Mouse (Mus musculus): ENCODE results near the gene Lrrc25. TPM values are rescaled to one million over a fixed set of nuclear protein-coding genes. Genes with fewer than 3 reads are reported as not detected.
A peak's percentile ranks its signal among the peaks of the same experiment; 100 is the strongest.

Gene Lrrc25
- polyA plus RNA-seq, 1 experiment from 2014 or later: 1.1 TPM

DNA sequence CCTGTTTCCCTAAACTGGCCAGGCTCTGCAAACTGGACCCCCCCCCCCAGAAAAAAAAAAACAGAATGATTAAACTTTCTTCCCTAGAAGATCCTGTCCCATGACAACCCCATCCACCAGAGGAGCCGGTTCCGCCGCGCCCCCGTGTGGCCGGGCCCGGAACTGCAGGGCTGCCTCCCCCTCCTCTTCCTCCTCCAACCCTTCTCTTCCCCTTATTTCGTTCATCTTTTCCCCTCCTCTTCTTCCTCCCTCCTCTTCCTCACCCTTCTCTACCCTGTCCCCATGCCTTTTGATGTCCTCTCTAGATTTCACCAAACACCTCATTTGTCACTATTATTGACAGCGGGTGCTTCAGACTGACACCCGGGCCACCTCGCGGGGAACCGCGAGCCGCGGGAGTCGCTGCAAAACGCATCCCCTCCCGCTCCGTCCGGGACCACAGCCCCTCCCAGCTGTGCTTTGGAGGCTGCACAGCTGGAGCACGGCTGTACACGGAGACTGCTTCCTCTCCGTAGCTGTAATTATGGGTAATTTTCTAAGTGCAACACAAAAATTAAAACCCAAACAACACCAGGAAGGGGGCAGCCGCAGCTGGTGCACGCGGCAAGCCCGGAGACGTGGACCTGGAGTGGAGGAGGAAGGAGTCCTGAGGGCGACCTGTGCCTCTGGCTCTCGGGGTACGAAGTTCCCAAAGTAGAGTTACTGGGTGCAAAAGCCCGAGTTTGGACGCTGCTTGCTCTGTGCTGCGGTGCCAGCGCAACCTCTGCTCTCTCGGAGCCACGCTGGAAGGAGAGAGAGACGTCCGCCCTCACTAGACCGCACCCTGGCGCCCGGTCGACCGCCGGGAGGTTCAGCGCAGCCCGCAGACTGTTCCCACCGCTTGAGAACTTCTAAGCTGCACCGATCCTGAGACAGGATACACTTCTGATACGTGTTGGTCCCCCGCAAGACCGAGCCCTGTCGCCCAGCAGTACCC, 4.9 kb upstream of the Lrrc25 start:
- Histone ChIP-seq H3K9ac (replicated peaks; ENCODE audit: low read depth, low read length) (peak overlapping the region; percentile 46), H3K36me3 (ENCODE audit: control insufficient read depth, insufficient read depth) (no peaks in the 10 kb centered on the region), H3K4me3 (replicated peaks; ENCODE audit: low read length) (peak overlapping the region; percentile 39), H3K9me3 (ENCODE audit: control insufficient read depth, low read length) (no peaks in the 10 kb centered on the region), H3K27ac (ENCODE audit: low read length) (peak overlapping the region; percentile 16; the same call in 1 of the 2 replicates), H3K27me3 (replicated peaks; ENCODE audit: control insufficient read depth, insufficient read depth, low read length) (peaks cover 5% of the 10 kb centered on the region; the same call in 1 of the 2 replicates), H3K4me1 (replicated peaks; ENCODE audit: control insufficient read depth, insufficient read depth, low read length) (peaks cover 48% of the 10 kb centered on the region), H3K4me2 (ENCODE audit: low read length) (peak overlapping the region; percentile 79)
- WGBS: under 1% methylated on average over 54 of the region's 54 CpGs
- ATAC-seq: peak; percentile 10; the same call in 1 of the 2 replicates

- Histone ChIP-seq H3K36me3 (ENCODE audit: control insufficient read depth, insufficient read depth) (no peaks in the 10 kb centered on the region), H3K4me2 (ENCODE audit: low read length) (peak overlapping the region; percentile 79), H3K9ac (replicated peaks; ENCODE audit: low read depth, low read length) (no peak overlapping the region; the same call in 1 of the 2 replicates), H3K4me1 (replicated peaks; ENCODE audit: control insufficient read depth, insufficient read depth, low read length) (peaks cover 46% of the 10 kb centered on the region), H3K27ac (ENCODE audit: low read length) (peak overlapping the region; percentile 16; the same call in 1 of the 2 replicates), H3K9me3 (ENCODE audit: control insufficient read depth, low read length) (no peaks in the 10 kb centered on the region), H3K27me3 (replicated peaks; ENCODE audit: control insufficient read depth, insufficient read depth, low read length) (peaks cover 5% of the 10 kb centered on the region; the same call in 1 of the 2 replicates), H3K4me3 (replicated peaks; ENCODE audit: low read length) (peak overlapping the region; percentile 39)
- no peak for ATAC-seq
- WGBS: 0% methylated on average over 6 of the region's 6 CpGs
Measured at GRCm38 (mm10) chr8:70611849-70612248, 4.1 kb upstream of the Lrrc25 start.

- peaks cover 29% of the 10 kb centered on the region for H3K4me1 ChIP-seq (replicated peaks; ENCODE audit: control insufficient read depth, insufficient read depth, low read length)
- peaks cover 5% of the 10 kb centered on the region; the same call in 1 of the 2 replicates for H3K27me3 ChIP-seq (replicated peaks; ENCODE audit: control insufficient read depth, insufficient read depth, low read length)
- ATAC-seq: no peak
- H3K4me2 ChIP-seq (ENCODE audit: low read length): no peak overlapping the region
- H3K27ac ChIP-seq (ENCODE audit: low read length): no peak overlapping the region
- H3K9me3 ChIP-seq (ENCODE audit: control insufficient read depth, low read length): no peaks in the 10 kb centered on the region
- no peaks in the 10 kb centered on the region for H3K36me3 ChIP-seq (ENCODE audit: control insufficient read depth, insufficient read depth)
- no peak overlapping the region for H3K9ac ChIP-seq (replicated peaks; ENCODE audit: low read depth, low read length)
- no peak overlapping the region for H3K4me3 ChIP-seq (replicated peaks; ENCODE audit: low read length)
- 5% methylated on average over 1 of the region's 1 CpGs for WGBS
Measured at GRCm38 (mm10) chr8:70613763-70614162, 2.2 kb upstream of the Lrrc25 start.

- ATAC-seq: no peak
- Histone ChIP-seq H3K4me3 (replicated peaks; ENCODE audit: low read length) (no peak overlapping the region), H3K4me1 (replicated peaks; ENCODE audit: control insufficient read depth, insufficient read depth, low read length) (peaks cover 22% of the 10 kb centered on the region), H3K9ac (replicated peaks; ENCODE audit: low read depth, low read length) (no peak overlapping the region), H3K27me3 (replicated peaks; ENCODE audit: control insufficient read depth, insufficient read depth, low read length) (no peaks in the 10 kb centered on the region), H3K9me3 (ENCODE audit: control insufficient read depth, low read length) (no peaks in the 10 kb centered on the region), H3K36me3 (ENCODE audit: control insufficient read depth, insufficient read depth) (no peaks in the 10 kb centered on the region), H3K27ac (ENCODE audit: low read length) (no peak overlapping the region), H3K4me2 (ENCODE audit: low read length) (no peak overlapping the region)
- WGBS: 71% methylated on average over 5 of the region's 5 CpGs
Measured at GRCm38 (mm10) chr8:70614469-70614868, 1.5 kb upstream of the Lrrc25 start.

GRCm38 (mm10) chr8:70615281-70615680, 674 bp upstream of the Lrrc25 start:
- Histone ChIP-seq H3K9me3 (ENCODE audit: control insufficient read depth, low read length) (no peaks in the 10 kb centered on the region), H3K36me3 (ENCODE audit: control insufficient read depth, insufficient read depth) (no peaks in the 10 kb centered on the region), H3K9ac (replicated peaks; ENCODE audit: low read depth, low read length) (no peak overlapping the region), H3K27me3 (replicated peaks; ENCODE audit: control insufficient read depth, insufficient read depth, low read length) (no peaks in the 10 kb centered on the region), H3K4me3 (replicated peaks; ENCODE audit: low read length) (no peak overlapping the region), H3K27ac (ENCODE audit: low read length) (no peak overlapping the region), H3K4me2 (ENCODE audit: low read length) (no peak overlapping the region), H3K4me1 (replicated peaks; ENCODE audit: control insufficient read depth, insufficient read depth, low read length) (peaks cover 14% of the 10 kb centered on the region)
- no peak for ATAC-seq
- 87% methylated on average over 8 of the region's 8 CpGs for WGBS

DNA sequence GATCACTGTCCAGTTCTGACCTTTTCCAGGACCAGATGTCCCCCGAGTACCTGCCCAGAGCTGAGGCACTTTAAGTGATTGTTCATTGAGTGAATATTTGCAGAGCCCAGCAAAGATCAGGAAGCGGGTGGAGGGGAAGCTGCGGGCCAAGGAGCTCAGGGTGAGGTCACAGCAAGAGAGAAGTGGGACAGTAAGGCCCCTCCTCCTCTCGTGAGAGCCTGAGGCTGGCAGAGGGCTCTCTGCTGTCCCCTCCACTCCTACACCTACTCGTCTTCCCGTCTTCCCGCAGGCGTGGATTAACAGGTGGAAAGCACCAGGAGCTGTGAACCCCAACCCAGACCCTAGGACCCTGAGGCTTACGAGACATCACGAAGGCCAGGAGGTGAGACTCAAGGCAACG, 690 bp downstream of the Lrrc25 start:
- H3K4me3 ChIP-seq (replicated peaks; ENCODE audit: low read length): no peak overlapping the region
- H3K9me3 ChIP-seq (ENCODE audit: control insufficient read depth, low read length): no peaks in the 10 kb centered on the region
- no peak overlapping the region for H3K4me2 ChIP-seq (ENCODE audit: low read length)
- no peaks in the 10 kb centered on the region for H3K27me3 ChIP-seq (replicated peaks; ENCODE audit: control insufficient read depth, insufficient read depth, low read length)
- H3K9ac ChIP-seq (replicated peaks; ENCODE audit: low read depth, low read length): no peak overlapping the region
- no peak overlapping the region for H3K27ac ChIP-seq (ENCODE audit: low read length)
- no peaks in the 10 kb centered on the region for H3K36me3 ChIP-seq (ENCODE audit: control insufficient read depth, insufficient read depth)
- peaks cover 2% of the 10 kb centered on the region for H3K4me1 ChIP-seq (replicated peaks; ENCODE audit: control insufficient read depth, insufficient read depth, low read length)
- 63% methylated on average over 11 of the region's 11 CpGs for WGBS
- no peak for ATAC-seq

DNA sequence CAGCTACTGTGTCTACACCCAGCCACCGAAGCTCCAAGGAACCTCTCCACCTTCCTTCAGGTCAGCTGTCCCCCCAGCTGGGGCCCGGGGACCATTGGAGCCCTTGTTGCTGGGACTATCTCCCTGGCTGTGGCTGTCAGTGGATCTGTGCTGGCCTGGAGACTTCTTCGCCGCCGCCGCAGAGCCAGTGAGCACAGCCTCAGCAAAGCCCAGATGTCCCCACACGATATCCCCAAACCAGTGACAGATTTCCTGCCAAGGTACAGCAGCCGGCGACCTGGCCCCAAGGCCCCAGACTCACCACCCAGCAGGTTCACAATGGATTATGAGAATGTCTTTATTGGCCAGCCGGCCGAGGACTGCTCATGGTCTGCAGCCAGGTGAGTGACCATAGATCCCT, 2.0 kb downstream of the Lrrc25 start:
- Histone ChIP-seq H3K27me3 (replicated peaks; ENCODE audit: control insufficient read depth, insufficient read depth, low read length) (no peaks in the 10 kb centered on the region), H3K9ac (replicated peaks; ENCODE audit: low read depth, low read length) (no peak overlapping the region), H3K4me2 (ENCODE audit: low read length) (no peak overlapping the region), H3K4me1 (replicated peaks; ENCODE audit: control insufficient read depth, insufficient read depth, low read length) (no peaks in the 10 kb centered on the region), H3K4me3 (replicated peaks; ENCODE audit: low read length) (no peak overlapping the region), H3K9me3 (ENCODE audit: control insufficient read depth, low read length) (no peaks in the 10 kb centered on the region), H3K36me3 (ENCODE audit: control insufficient read depth, insufficient read depth) (no peaks in the 10 kb centered on the region), H3K27ac (ENCODE audit: low read length) (no peak overlapping the region)
- WGBS: 82% methylated on average over 11 of the region's 11 CpGs
- no peak for ATAC-seq

DNA sequence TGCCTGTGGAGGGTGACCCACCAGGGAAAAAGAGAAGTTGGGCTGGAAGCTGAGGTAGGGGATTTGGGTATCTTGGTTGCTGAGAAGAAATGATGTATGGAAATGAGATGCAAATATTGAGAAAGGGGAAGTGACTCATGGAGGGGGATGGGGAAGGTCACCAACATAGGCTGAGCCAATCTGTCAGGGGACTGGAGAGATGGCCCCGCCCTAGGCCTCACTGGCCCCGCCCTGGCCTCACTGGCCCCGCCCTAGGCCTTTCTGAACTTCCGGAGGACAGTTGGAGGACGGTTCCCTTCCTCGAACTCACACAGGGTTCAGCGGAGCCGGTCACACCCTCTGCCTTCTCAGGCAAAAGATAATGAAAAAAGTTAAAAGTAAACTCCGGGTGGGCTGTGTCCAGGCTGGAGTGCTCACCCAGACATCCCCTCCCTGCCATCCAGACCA, 3.0 kb downstream of the Lrrc25 start:
- Histone ChIP-seq H3K4me1 (replicated peaks; ENCODE audit: control insufficient read depth, insufficient read depth, low read length) (no peaks in the 10 kb centered on the region), H3K9me3 (ENCODE audit: control insufficient read depth, low read length) (no peaks in the 10 kb centered on the region), H3K4me3 (replicated peaks; ENCODE audit: low read length) (no peak overlapping the region), H3K4me2 (ENCODE audit: low read length) (no peak overlapping the region), H3K9ac (replicated peaks; ENCODE audit: low read depth, low read length) (no peak overlapping the region), H3K27me3 (replicated peaks; ENCODE audit: control insufficient read depth, insufficient read depth, low read length) (no peaks in the 10 kb centered on the region), H3K36me3 (ENCODE audit: control insufficient read depth, insufficient read depth) (no peaks in the 10 kb centered on the region), H3K27ac (ENCODE audit: low read length) (no peak overlapping the region)
- no peak for ATAC-seq
- 36% methylated on average over 9 of the region's 9 CpGs for WGBS

DNA sequence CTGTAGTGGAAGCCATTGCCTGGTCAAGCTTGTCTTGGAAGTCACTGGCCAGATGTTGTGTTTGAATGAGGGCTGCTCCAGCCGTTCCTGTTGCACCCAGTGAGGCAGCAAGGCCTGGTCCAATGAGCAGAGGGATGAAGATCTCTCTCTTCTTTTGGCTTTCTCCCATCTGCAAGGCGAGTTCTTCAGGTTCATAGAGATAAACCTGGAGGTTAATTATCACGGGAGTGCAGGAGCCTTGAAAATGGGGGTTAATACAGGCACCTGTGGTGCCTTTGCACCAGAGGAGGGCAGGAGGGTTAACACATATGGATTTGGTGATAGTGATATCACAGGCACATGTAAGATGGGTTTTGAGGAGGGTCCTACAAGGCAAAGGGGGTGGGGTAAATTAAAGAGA, 6.3 kb downstream of the Lrrc25 start:
- H3K27me3 ChIP-seq (replicated peaks; ENCODE audit: control insufficient read depth, insufficient read depth, low read length): no peaks in the 10 kb centered on the region
- WGBS: 66% methylated on average over 3 of the region's 3 CpGs
- no peaks in the 10 kb centered on the region for H3K9me3 ChIP-seq (ENCODE audit: control insufficient read depth, low read length)
- H3K4me2 ChIP-seq (ENCODE audit: low read length): no peak overlapping the region
- no peak for ATAC-seq
- H3K9ac ChIP-seq (replicated peaks; ENCODE audit: low read depth, low read length): no peak overlapping the region
- no peaks in the 10 kb centered on the region for H3K4me1 ChIP-seq (replicated peaks; ENCODE audit: control insufficient read depth, insufficient read depth, low read length)
- H3K4me3 ChIP-seq (replicated peaks; ENCODE audit: low read length): no peak overlapping the region
- no peak overlapping the region for H3K27ac ChIP-seq (ENCODE audit: low read length)
- no peaks in the 10 kb centered on the region for H3K36me3 ChIP-seq (ENCODE audit: control insufficient read depth, insufficient read depth)

Data from forebrain, embryonic 16.5 days (tissue).